Mouse (Mus musculus) urinary bladder, postnatal 14 days (tissue): ENCODE measurements around the gene Ntmt1.
A peak's percentile ranks its signal among the peaks of the same experiment; 100 is the strongest.

Source experiments
- DNase-seq: peaks from one replicate; pipeline ENCODE4 v3.0.0; 2021; ENCODE audit warnings: low spot score

Gene Ntmt1

GRCm38 (mm10) chr2:30823385-30824153 is 15.9 kb downstream of the Ntmt1 start:
- peak; percentile 67 for DNase-seq

GRCm38 (mm10) chr2:30826825-30827748 is 19.5 kb downstream of the Ntmt1 start:
- DNase-seq, result peak; percentile 56

GRCm38 (mm10) chr2:30827749-30828475 is 20.3 kb downstream of the Ntmt1 start:
- peak; percentile 96 for DNase-seq

- no peak for DNase-seq
Observed at GRCm38 (mm10) chr2:30829315-30829714, 21.7 kb downstream of the Ntmt1 start.

GRCm38 (mm10) chr2:30830283-30830795 is 22.7 kb downstream of the Ntmt1 start, which contains the start of gene Asb6:
Asb6 (minus strand) TSS chr2:30830333.
- DNase-seq, result no peak

- no peak for DNase-seq
Observed at GRCm38 (mm10) chr2:30833644-30834043, 26.0 kb downstream of the Ntmt1 start.

GRCm38 (mm10) chr2:30834373-30835022 is 26.9 kb downstream of the Ntmt1 start, which contains the start of gene Prrx2:
Prrx2 (plus strand) TSS chr2:30834972.
- no peak for DNase-seq

GRCm38 (mm10) chr2:30836238-30836990 is 28.8 kb downstream of the Ntmt1 start:
- no peak for DNase-seq

GRCm38 (mm10) chr2:30842615-30843014 is 35.0 kb downstream of the Ntmt1 start:
- DNase-seq, result no peak

GRCm38 (mm10) chr2:30845152-30846070 is 37.8 kb downstream of the Ntmt1 start:
- peak; percentile 34 for DNase-seq

GRCm38 (mm10) chr2:30846236-30846635 is 38.6 kb downstream of the Ntmt1 start:
- no peak for DNase-seq

- DNase-seq, result no peak
Observed at GRCm38 (mm10) chr2:30846723-30847122, 39.1 kb downstream of the Ntmt1 start.

GRCm38 (mm10) chr2:30848184-30848583 is 40.6 kb downstream of the Ntmt1 start:
- DNase-seq, result no peak

- no peak for DNase-seq
Observed at GRCm38 (mm10) chr2:30850581-30850980, 43.0 kb downstream of the Ntmt1 start.

GRCm38 (mm10) chr2:30852771-30853313 is 45.2 kb downstream of the Ntmt1 start:
- no peak for DNase-seq

- DNase-seq, result no peak
Observed at GRCm38 (mm10) chr2:30857076-30857475, 49.5 kb downstream of the Ntmt1 start.

- DNase-seq, result no peak
Observed at GRCm38 (mm10) chr2:30859782-30860181, 52.2 kb downstream of the Ntmt1 start.

- DNase-seq, result no peak
Observed at GRCm38 (mm10) chr2:30862081-30862480, 54.5 kb downstream of the Ntmt1 start.

- no peak for DNase-seq
Observed at GRCm38 (mm10) chr2:30863574-30863973, 55.9 kb downstream of the Ntmt1 start.
